In genomic region chr5:85780730-85781454, GRCm38 (mm10) we compare ENCODE assay signal across 14 mouse cellular contexts.
DNase-seq lines count a peak whose midpoint lies in the region; ATAC-seq and TF ChIP-seq lines count a peak whose summit lies in the region.
"Had no signal": no experiment of that assay in that cellular context is flagged by ENCODE, and none has a peak within 500 bp of the region (broad histone marks: within the 10 kb centered on the region; RNA-seq: fewer than 3 reads in every experiment).

No protein-coding gene starts in this region.

- 51% methylated on average over 8 of the region's 8 CpGs for WGBS in embryonic facial prominence, embryonic 14.5 days
- WGBS in embryonic facial prominence, embryonic 10.5 days, result 58% methylated on average over 8 of the region's 8 CpGs
- 31% methylated on average over 8 of the region's 8 CpGs for WGBS in forebrain, postnatal 0 days

- H3K4me3 ChIP-seq in embryonic facial prominence, embryonic 14.5 days (ENCODE audit: low read depth, low read length), result no peak overlapping the region
- no peak overlapping the region for H3K4me3 ChIP-seq in embryonic facial prominence, embryonic 10.5 days
- no peak overlapping the region for H3K4me3 ChIP-seq in forebrain, postnatal 0 days (ENCODE audit: low read depth, low read length)
- H3K4me3 ChIP-seq: heart, embryonic 12.5 days; stomach, embryonic 15.5 days had no signal

- H3K9me3 ChIP-seq in embryonic facial prominence, embryonic 14.5 days (ENCODE audit: control insufficient read depth, low read length), result no peaks in the 10 kb centered on the region
- H3K9me3 ChIP-seq in embryonic facial prominence, embryonic 10.5 days, result no peaks in the 10 kb centered on the region
- no peaks in the 10 kb centered on the region for H3K9me3 ChIP-seq in forebrain, postnatal 0 days (ENCODE audit: low read length)
- H3K9me3 ChIP-seq: heart, embryonic 12.5 days; stomach, embryonic 15.5 days had no signal

- H3K4me2 ChIP-seq in embryonic facial prominence, embryonic 14.5 days (ENCODE audit: low read depth, low read length), result no peak overlapping the region
- H3K4me2 ChIP-seq in forebrain, postnatal 0 days (ENCODE audit: low read depth), result no peak overlapping the region
- H3K4me2 ChIP-seq: heart, embryonic 12.5 days; stomach, embryonic 15.5 days had no signal

- H3K27ac ChIP-seq in embryonic facial prominence, embryonic 14.5 days (replicated peaks; ENCODE audit: low read depth, low read length), result no peak overlapping the region
- no peak overlapping the region for H3K27ac ChIP-seq in embryonic facial prominence, embryonic 10.5 days (replicated peaks)
- no peak overlapping the region for H3K27ac ChIP-seq in forebrain, postnatal 0 days (ENCODE audit: low read depth, low read length)
- H3K27ac ChIP-seq: stomach, embryonic 15.5 days had no signal

- peak; percentile 79; the same call in 1 of the 2 replicates for ATAC-seq in embryonic facial prominence, embryonic 14.5 days (ENCODE audit: low read depth)
- ATAC-seq in forebrain, postnatal 0 days, result peak; percentile 53; the same call in 1 of the 2 replicates
- ATAC-seq: Patski had no signal

- no peaks in the 10 kb centered on the region for H3K4me1 ChIP-seq in embryonic facial prominence, embryonic 14.5 days (ENCODE audit: control insufficient read depth, insufficient read depth, low read length)
- H3K4me1 ChIP-seq in embryonic facial prominence, embryonic 10.5 days, result no peaks in the 10 kb centered on the region
- no peaks in the 10 kb centered on the region for H3K4me1 ChIP-seq in forebrain, postnatal 0 days (ENCODE audit: insufficient read depth)
- H3K4me1 ChIP-seq: heart, embryonic 12.5 days had no signal

- no peak overlapping the region for H3K9ac ChIP-seq in embryonic facial prominence, embryonic 14.5 days (ENCODE audit: low read depth, low read length)
- H3K9ac ChIP-seq in forebrain, postnatal 0 days, result no peak overlapping the region
- H3K9ac ChIP-seq: heart, embryonic 12.5 days; stomach, embryonic 15.5 days had no signal

- no peaks in the 10 kb centered on the region for H3K27me3 ChIP-seq in embryonic facial prominence, embryonic 14.5 days (replicated peaks; ENCODE audit: control insufficient read depth, insufficient read depth, low read length)
- H3K27me3 ChIP-seq in embryonic facial prominence, embryonic 10.5 days (replicated peaks; ENCODE audit: low read depth, poor library complexity, severe bottlenecking), result no peaks in the 10 kb centered on the region
- H3K27me3 ChIP-seq in forebrain, postnatal 0 days (ENCODE audit: insufficient read depth, low read length), result no peaks in the 10 kb centered on the region
- H3K27me3 ChIP-seq: heart, embryonic 12.5 days; Patski; stomach, embryonic 15.5 days had no signal

- no peaks in the 10 kb centered on the region for H3K36me3 ChIP-seq in embryonic facial prominence, embryonic 14.5 days (ENCODE audit: control insufficient read depth, insufficient read depth, low read length)
- no peaks in the 10 kb centered on the region for H3K36me3 ChIP-seq in embryonic facial prominence, embryonic 10.5 days (replicated peaks)
- no peaks in the 10 kb centered on the region for H3K36me3 ChIP-seq in forebrain, postnatal 0 days (ENCODE audit: insufficient read depth)
- H3K36me3 ChIP-seq: heart, embryonic 12.5 days; stomach, embryonic 15.5 days had no signal

- peak; percentile 56 for DNase-seq in embryonic facial prominence, embryonic 14.5 days (ENCODE audit: low spot score)
- DNase-seq in embryonic facial prominence, embryonic 10.5 days (ENCODE audit: low spot score), result no peak
- DNase-seq in 3134 (ENCODE audit: extremely low read depth, insufficient read length, low spot score), result peak; percentile 3
- no peak for DNase-seq in forebrain, postnatal 0 days
- DNase-seq in mesoderm, embryonic 11.5 days (ENCODE audit: low read depth, low spot score), result peak; percentile 65
- DNase-seq in spleen, postnatal 14 days (ENCODE audit: low spot score in 2 of 2), result no peak
- no peak for DNase-seq in gastrocnemius, adult 8-10 months (ENCODE audit: low spot score in 2 of 2)
- DNase-seq in adrenal gland, postnatal 14 days, result no peak
- DNase-seq: adrenal gland, postnatal 36 days; cerebellum, postnatal 14 days; kidney, postnatal 10 days had no signal

- TF ChIP-seq CTCF in forebrain, postnatal 0 days (IDR thresholded peaks at IDR 0.05; ENCODE audit: low read depth), result no peak

Comparison
In these comparisons a context has a peak if more than half of its experiments do, and no peak if none do; other contexts are left out.
1. DNase-seq: peak in embryonic facial prominence, embryonic 14.5 days (single experiment), 3134 (single experiment) and mesoderm, embryonic 11.5 days (single experiment); none in embryonic facial prominence, embryonic 10.5 days (single experiment), forebrain, postnatal 0 days (single experiment), spleen, postnatal 14 days (0 of 2), gastrocnemius, adult 8-10 months (0 of 2) and adrenal gland, postnatal 14 days (single experiment).